Mouse (Mus musculus) urinary bladder, adult 2 months (tissue): ENCODE results near the gene Trpm3. TPM values are rescaled to one million over a fixed set of nuclear protein-coding genes. Genes with fewer than 3 reads are reported as not detected.

Experiments used
- DNase-seq: peaks from one replicate; pipeline ENCODE4 v3.0.0; 2022; ENCODE audit warnings: low spot score
- polyA plus RNA-seq: library from polyadenylated mRNA; depleted of rRNA; stranded (reverse); fragments of >200 nt; gene quantifications from 2 replicates; pipeline ENCODE4 v1.2.3, GENCODE M21; 2012; rRNA removed

Gene Trpm3
- 0.15 and 0.16 TPM in 2 replicates for polyA plus RNA-seq

DNA sequence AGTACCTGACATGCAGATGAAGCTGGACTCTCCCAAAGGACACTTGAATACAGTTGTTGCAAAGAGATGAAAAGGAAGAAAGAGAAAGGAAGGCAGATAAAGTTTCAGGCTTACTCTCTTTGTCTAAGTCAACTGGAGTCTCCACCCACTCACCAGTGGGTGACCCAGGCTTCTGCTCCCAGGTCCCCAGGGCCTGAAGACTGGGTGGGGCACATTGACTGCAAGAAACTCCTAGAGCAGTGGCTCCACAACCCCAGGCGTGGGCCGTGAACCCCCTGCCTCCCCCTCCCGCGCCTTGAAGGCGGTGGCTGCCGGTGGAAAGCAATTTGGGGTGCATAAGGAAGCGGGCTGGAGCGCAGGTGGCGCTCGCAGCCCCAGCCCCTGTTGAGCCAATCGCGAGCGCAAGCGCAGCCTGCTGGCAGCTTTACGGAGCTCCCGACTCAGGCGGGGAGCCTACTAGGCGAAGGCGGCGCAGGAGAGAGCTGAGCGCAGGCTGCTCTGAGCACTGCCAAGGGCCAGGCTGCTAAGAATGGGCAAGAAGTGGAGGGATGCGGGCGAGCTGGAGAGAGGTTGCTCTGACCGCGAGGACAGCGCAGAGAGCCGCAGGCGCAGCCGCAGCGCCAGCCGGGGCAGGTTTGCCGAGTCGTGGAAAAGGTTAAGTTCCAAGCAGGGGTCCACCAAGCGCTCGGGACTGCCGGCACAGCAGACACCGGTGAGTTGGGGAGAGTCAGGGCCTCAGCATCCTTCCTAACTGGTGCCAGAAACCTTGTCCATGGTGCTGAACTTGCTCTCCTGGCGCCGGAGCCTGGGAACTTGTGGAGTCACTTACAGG is at the start of gene Trpm3:
TSS of gene Trpm3 (plus strand) at position 457 of the 832 bp plus-strand sequence.
- DNase-seq: peak; percentile 17

DNA sequence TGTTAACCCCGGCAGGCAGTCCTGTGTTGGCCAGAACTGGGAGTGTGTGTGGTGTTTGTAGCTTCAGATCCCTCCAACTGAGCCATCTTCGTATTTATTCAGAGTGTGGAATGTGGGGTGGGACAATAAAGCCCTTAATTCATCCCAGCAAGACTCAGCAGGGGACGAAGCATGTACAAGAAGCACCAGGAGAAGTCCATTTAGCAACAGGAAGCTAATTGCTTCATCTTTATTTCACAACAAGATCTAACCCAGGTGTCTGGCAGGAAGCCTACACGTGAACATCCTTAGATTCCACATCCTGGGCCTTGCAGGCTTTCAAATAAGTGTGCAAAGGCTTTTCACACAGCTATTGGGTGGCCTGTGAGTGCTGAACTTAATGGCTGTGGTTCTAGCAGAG is 38.3 kb upstream of the Trpm3 start:
- DNase-seq: no peak

DNA sequence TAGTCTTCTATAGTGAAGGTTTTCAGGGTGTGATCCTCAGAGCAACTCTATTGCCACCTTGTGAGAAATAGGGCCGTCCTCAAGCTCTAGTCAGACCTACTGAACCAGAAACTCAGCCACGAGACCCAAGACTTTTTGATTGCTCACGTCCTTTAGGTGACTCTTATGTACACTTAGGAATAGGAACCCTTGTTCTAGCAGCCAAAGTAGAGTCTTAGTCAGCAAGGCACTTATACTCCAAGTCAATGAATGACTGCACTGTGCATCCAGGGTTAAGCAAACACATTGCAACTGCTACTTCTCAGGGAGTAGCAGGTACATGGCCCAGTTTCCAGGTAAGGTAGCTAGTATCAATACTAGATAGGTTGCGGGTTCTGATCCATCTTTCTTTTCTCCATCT is 35.0 kb upstream of the Trpm3 start:
- no peak for DNase-seq

DNA sequence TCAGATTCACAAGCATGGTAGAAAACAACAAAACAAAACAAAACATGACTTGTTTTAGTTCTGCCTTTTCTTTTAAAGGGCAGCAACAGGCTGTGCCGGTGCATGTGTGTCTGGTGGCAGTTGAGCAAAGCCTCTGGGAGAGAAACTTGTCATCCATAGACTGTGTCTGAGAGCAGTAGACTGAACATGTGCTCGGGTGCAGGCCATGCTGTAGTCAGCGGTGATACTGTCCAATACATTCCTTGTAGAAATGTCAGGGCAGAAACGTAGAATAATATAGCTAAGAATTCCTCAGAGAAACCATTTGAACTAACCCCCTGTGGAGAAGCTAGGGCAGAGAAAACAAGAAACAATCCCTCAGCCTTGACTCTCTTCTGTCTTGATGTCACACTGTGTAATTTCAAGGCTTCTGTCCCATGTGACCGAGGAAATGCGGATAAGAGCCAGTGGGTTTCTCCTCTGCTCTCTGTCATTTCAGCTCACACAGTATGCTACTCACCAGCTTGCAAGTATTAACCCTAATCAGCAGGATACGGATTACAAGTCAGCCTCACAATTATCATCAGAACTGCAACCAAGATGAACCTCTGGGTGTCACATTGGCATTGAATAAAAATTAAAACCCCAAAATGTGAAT is 33.9 kb upstream of the Trpm3 start:
- DNase-seq: no peak

DNA sequence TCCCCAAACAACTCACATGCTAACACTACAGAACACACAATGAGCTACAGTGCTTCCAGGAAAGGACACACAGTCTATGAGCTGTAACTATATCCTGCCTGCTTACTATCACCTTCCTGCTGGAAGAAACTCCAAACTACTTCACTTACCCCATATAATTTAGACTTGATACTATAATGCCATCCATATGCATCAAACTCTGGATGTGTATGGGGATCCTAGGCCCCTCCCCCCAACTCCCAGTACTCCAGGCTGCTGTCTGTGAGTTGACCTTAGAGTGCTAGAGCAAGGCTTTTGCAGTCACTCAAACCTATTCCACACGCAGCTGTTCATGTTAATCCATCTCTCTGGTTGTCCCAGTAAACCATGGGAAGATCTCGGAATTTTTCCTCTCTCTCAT is 33.2 kb upstream of the Trpm3 start:
- no peak for DNase-seq

DNA sequence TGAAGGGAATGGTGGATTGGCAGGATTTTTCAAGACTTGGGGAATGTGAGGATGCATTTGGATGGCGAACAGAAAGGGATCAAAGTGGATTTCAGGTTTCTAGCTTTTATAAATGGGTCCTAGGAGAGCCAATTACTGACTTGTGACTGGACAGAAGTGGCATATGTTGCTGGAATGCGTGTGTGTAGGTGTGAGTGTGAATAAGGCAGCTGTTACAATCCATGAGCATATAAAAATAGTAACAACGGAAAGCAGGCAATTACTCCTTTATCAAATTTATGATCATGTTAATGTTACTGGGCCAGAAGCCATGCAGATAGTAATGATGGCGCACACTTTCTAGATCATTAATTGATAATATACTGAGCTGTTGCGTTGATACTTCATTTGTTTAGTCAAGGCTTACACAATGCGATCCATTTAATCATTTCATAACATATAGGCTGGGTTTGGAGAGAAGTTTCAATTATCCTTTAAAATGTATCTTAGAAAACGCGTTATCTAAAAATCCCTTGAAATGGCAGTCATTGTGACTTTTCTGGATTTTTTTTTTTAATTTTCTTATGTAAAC is 29.9 kb upstream of the Trpm3 start:
- no peak for DNase-seq

DNA sequence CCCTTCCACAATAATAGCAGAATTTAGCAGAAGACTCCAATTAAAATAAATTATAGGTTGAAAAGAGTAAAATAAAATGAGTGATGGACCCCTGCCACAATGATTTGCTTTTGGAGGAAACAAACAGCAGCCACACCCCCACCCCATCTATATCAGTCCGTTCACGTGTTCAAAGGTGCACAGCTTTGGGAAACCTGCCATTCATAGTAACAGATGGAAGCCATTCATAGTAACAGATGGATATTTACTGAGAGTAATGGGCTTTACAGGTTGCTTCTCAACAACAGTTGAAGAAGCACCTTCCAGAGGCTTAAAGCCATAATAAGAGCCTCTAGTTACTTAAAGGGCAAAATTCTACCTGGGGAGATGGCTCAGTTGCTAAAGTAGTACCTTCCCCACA is 17.9 kb upstream of the Trpm3 start:
- DNase-seq: no peak

DNA sequence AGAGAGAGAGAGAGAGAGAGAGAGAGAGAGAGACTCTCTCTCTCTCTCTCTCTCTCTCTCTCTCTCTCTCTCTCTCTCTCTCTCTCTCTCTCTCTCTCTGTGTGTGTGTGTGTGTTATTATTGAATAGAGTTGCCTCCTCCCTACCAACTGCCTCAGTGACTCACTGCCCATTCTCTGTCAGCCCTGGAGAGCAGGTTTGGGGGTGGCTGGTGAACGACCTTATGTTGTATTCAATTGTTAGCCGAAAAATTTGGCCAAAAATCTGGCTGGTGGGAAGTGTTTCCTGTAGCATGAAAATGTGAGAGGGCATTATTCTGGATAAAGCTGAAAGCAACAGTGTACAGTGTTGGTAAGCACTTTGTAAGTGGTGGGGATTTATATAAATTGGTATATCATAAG is 17.2 kb upstream of the Trpm3 start:
- DNase-seq: no peak

DNA sequence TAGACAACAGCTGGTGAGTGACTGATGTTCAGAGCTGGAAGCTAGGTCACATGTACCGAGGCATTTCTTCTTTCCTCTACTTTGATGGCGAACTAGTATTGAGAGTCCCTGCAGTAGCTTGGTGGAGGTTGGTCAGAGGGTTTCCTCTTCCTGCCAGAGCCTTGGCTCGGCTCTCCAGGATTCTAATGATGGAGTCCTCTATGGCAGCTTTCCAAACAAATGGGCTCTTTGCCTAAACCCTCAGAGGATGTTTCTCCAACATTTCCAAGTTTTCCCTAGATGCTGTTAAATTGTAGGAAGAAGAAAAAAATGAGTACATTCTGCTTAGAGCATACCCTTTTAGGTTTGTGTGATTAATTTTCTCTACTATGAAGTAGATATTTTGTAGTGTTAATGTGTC is 6.2 kb upstream of the Trpm3 start:
- no peak for DNase-seq

DNA sequence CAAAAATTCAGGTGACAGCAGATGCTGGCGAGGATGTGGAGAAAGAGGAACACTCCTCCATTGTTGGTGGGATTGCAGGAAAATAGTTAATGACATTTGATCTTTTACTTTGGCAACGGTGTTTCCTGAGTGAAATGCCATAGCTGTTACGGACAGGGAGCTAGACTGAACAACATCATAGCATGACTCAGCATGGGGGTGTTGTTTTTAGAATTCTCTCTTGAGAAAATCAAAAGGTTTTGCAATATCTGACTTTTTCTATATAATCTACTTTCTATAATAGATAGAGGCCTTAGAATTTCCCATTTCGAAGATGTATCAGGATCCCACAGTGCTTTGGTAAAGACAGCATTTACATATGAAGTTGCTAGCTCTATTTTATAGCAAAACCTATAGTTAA is 39.7 kb downstream of the Trpm3 start:
- DNase-seq: no peak

DNA sequence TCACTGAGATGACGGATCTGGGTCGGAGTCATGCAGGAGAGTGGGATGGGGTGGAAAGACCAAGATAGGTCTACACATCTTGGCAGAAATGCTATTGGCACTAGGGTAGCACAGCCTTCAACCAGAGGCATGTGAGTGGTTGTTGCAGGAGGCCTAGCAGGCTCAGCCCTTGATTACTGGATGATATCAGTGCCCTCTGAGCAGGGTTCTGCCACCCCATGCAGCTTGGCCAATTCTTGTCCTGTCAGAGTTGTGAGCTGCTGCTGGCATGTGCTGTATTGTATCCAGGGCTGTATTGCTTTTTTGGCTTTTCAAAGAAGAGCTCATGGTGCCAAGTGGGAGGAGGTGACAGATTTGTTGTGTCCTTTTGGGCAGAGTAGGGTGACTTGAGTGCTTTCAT is 40.2 kb downstream of the Trpm3 start:
- no peak for DNase-seq

DNA sequence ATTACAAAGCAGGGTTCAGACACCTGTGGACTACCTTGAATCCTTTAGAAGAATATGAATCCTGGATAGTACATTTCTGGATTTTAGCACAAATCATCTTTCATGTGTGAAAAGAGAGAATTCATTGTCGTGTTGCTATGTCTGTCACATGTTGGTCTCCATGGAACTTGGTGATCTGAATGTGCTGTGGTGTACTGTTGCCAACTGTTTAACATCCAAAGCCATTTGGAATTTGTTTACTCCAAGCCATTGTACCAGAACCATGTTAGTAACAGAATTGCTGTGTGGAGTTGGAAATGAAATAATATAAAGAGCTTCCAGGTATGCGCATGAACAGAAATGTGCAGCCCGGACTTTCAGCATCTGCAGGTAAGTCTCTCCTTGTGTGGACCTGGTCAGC is 41.3 kb downstream of the Trpm3 start:
- no peak for DNase-seq

DNA sequence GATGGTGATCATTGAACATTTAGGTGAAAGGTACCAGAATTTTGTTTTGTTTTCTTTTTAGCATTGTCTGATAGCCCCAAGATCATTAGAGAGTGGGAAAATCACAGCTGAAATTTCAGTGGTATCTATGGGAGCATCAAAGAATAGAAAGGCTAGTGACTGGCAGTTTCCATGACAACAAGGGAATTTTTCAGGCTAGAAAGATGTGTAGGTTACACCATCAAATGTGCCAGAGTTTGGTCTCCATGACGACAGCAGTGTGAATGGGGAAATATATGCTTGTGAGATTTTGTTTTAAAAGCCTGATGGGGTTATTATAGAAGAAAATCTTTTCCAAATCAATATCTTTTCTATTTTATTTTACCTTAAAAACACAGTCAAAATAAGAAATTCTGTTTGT is 50.9 kb downstream of the Trpm3 start:
- DNase-seq: no peak

DNA sequence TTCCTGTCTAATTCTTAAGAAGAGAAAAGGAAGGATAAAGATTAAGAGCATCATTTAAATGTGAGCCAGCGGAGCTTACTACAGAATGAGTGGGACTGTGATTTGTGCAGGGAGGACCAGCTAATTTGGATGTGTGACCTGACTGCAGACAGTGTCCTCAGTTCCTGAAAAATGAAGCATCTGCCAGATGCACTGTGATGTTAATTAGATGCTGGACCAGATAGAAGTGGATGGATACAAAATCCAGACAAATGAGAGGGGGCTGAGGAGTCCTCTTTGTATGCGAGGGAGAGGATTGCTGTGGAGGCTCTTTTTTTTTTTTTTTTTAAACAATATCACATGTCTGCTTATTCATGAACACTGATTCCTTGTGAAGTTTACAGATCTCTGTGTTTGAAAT is 83.7 kb downstream of the Trpm3 start:
- no peak for DNase-seq

DNA sequence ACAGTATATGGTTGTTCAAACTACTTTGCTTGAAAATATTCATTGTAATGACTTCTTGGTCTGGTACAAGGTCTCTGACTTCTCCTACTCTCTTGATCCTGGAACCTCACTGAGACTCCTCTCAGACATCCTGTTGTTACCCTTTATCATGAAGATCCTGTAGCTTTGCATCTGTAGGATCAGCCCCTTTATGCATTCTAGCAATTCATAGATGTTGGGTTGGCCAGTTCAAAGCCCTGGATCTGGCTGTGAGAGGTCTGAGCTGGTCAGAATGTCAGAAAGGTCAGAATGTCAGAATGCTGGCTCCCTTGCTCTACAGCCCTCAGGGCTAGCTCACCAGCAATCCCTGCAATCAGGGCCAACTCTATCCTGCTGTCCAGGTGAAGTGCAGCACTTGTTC is 95.3 kb downstream of the Trpm3 start:
- no peak for DNase-seq

DNA sequence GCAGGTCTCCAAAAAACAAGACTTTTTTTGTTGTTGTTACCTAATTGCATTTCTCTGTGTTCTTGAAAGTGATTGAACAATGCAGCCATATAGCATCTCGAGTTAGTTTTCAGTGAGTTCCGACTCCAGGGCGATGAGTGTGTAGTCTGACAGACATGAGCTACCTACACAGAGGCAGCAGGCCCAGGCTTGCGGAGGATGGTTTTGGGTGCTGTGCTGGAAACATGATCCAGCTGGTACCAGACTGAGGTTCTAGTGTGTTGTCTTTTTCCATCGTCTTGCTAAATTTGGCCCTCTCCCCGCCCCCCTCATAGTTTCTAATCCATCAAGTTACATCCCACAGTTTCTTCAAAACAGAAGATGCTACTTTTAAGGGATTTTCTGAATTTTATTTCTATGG is 110.2 kb downstream of the Trpm3 start:
- no peak for DNase-seq

DNA sequence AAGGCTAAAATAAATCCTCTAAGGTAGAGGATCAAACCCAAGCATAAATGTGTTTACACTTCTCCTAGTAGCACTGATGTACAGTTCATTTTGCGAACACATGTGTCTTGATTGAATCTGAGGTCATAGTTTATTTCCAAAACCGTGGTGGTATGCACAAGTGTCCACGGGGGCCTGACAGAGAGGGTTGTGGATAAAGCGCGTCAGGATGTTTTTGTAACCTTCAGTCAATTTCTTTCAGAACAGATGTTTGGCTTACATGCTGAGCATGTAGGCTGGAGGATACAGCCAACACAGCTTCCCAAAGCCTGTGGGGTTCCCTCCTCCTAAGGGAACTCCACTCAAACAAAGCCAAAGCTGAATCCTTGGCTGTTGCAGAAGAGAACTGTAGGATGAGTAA is 134.1 kb downstream of the Trpm3 start:
- DNase-seq: no peak

DNA sequence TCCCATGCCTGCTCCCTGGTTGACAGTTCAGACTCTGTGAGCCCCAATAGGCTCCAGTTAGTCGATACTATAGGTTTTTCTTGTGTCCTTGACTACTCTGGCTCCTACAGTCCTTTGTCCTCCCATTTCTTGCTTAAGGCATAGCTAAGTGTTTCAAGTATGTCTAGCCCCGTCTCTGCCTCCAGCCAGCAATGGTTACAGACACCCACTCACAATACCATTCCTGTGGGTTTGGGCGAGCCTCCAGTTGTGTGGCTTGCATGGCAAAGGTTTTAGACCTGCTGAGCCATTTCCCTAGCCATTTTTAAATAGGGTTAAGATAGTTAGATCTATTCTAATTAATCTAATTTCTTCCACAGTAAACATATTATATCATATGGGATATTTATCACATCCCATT is 145.8 kb downstream of the Trpm3 start:
- DNase-seq: no peak

DNA sequence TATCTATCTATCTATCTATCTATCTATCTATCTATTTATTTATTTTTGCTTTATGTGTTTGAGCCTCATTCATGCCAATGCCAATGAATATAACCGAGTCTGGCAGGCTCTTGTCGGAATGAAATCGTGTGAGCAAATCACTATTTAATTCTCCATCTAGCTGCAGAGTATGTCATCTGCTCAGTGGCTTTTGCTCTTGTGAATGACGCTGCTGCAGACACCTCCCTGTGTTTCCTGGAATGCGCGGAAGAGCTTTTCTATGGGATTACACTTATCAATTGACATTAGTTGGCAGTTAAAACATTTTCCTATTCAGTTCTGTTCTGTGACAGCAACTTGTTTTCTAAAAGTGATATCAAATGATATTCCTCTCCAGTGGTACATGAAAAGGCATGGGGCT is 153.8 kb downstream of the Trpm3 start:
- no peak for DNase-seq

DNA sequence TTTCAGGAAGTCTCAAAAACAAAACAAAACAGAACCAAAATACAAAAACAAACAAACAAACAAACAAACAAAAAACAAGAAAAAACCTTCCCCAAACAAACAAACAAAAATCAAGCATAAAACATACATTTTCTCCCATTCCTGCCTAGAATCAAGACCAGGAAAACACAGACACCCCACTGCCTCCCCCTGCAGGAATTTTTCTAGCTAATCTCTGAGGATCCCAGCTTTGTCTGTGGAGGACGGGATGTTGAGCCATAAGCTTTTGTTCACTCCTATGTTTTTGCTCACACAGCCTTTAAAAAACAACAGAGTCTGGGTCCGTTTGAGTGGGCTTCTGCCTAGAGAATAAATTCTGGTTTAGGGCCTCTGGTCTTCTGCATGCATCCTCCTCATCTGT is 162.1 kb downstream of the Trpm3 start:
- DNase-seq: no peak

DNA sequence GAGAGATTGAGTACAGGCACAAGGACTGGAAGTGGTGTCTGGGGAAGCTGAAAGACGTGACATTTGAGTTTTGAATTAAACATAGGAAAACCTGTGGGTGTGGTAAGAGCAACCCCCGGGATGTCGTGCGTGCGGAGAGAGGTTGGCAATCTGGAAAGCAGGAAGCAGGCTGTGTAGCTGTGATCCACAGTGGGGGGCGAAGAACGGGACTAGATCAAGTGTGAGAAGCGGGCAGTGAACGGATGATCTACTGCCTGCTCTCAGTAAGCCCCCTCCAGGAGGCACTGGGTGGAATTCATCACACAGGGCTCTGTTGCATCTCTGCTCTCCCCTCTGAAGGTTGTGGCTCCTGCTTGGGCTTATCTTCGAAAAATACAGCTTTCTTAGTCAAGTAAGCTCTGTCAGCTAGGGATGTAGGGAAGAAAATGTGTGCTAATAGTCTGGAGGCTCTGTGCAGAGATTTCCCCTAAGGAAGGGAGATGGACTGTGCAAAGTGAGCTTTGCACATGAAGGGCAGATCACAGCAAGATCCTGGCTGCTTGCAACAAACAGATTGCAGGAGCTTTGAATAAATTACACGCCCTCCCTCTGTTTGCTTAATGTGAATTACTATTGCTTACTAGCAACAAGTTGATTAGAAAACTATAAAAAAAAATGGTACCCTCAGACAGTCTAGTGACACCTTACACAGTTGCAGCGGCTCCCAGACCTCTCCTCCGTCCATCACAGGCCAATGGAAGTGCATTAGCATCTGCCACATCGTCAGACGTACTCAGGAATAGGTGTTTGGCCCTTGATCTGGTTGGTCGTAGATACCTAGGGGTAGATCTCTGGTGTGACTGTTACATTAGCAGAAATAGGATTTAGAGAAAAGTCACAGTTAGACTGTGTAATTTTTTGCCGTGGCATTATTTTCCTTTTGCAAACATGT is 164.4 kb downstream of the Trpm3 start:
- DNase-seq: no peak
